Mouse (Mus musculus): ENCODE measurements at regions not wholly inside any gene's neighbourhood (a gene's known extent, or its start where the extent isn't known, plus 50 kb on each side); places are given as distances from the start of the nearest gene placed in this dataset.

DNA sequence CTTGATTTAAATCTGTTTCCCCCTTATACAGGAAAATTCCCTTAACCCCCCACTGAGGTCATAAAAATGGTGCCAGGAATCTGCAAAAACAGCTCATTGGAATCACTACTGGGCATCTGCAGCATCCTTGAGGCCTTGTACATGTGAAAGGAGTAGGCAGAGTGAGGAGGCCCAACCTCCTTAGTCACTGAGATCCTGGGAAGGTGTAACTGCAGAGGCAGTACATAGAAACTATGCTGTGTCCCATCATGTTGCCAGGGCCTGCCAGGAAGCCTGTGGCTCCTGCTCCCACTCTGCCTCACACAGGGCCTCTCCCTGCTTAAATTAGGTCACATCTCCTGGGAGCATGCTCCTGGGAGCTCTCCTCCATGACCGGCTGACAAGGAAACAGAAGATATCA lies 85.7 kb upstream of the Gm9972 start:
- DNase-seq (ENCODE audit: low spot score), result no peak

DNA sequence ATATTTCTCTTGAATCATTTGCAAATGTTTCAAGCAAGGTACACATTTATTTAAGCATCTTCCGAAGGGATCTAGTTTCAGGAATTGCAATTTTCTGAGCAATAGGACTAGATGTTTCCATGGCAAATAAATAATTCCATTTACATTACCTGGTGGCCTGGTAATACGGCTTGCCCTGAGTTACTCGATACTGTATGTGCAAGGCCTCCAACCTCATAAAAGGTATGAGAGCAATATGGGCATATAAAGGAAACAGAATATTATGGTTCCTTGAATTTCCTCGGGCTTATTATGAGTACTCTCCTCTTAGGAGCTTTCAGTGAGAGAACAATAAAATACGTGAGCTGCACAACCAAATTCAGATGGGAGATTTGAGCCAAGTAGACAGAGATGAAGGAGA lies 81.4 kb upstream of the Gm9972 start:
- no peak for DNase-seq (ENCODE audit: low spot score)

DNA sequence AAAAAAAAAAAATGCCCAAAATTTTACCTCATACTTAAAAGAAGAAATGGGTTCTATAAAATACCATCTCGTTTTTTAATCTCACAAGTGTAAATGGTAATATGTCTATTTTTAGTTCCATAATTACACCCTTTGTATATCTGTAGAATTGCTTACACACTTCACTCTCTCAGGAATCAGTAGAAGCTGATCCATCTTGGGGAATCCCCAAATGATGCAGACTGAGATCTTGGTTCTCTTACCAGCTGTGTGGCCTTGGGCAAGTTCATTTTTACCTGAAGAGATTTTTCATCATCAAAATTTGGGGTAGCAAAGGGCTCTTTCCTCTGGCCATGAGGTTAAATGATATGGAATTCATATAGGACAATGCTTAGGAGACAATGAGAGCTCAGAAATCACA lies 69.8 kb upstream of the Gm9972 start:
- no peak for DNase-seq (ENCODE audit: low spot score)

DNA sequence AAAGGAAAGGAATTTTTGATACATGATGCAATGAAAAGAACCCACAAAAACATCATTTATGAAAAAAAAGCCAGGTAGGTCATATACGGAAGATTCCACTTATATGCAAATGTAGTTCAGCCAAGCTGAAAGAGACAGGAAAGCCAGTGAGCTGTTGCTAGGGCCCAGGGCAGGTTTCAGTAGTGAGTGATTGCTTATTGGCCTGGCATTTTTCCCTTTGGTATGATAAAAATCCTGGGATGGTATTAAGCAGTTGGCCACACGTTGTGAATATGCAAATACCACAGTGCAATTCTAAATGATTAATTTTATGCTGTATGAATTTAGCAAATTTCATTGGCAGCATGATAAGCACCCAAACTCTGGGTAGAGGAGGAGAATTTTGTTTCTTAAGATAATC lies 57.3 kb upstream of the Gm9972 start:
- DNase-seq (ENCODE audit: low spot score), result no peak
